Mouse (Mus musculus): Measurements from ENCODE around the gene Pdzrn3. TPM values are rescaled to one million over a fixed set of nuclear protein-coding genes. Genes with fewer than 3 reads are reported as not detected.

The Pdzrn3 gene
- polyA plus RNA-seq, 1 experiment = 1.9 TPM

GRCm38 (mm10) chr6:101101709-101102654 lies 275.7 kb downstream of the Pdzrn3 start:
- DNase-seq = no peak
- WGBS = 78% methylated on average over 14 of the region's 14 CpGs
- Histone ChIP-seq H3K27me3 (ENCODE audit: control insufficient read depth, insufficient read depth, low read length) (no peaks in the 10 kb centered on the region), H3K4me3 (replicated peaks; ENCODE audit: insufficient read depth, low read depth, low read length) (no peak overlapping the region), H3K4me1 (ENCODE audit: control insufficient read depth, insufficient read depth, low read length) (no peaks in the 10 kb centered on the region), H3K27ac (ENCODE audit: insufficient read depth, low read length) (no peak overlapping the region)
- TF ChIP-seq CTCF (IDR thresholded peaks at IDR 0.05; ENCODE audit: borderline replicate concordance, insufficient read depth, low read depth, low read length) = no peak
- no peak for TF ChIP-seq POLR2A (IDR thresholded peaks at IDR 0.05; ENCODE audit: borderline replicate concordance, insufficient read depth, low read length)
